Mouse (Mus musculus): ENCODE results near the gene Gm49322. TPM values are rescaled to one million over a fixed set of nuclear protein-coding genes. Genes with fewer than 3 reads are reported as not detected.

The Gm49322 gene
- polyA plus RNA-seq, 1 experiment, result 1.1 TPM

GRCm38 (mm10) chr10:80658841-80659202, 53.0 kb downstream of the Gm49322 start:
- TF ChIP-seq POLR2A (IDR thresholded peaks at IDR 0.05; ENCODE audit: borderline replicate concordance, low read depth, low read length) (no peak), CTCF (IDR thresholded peaks at IDR 0.05; ENCODE audit: low read depth, low read length) (no peak)
- peaks cover 41% of the 10 kb centered on the region for H3K4me1 ChIP-seq (ENCODE audit: control insufficient read depth, insufficient read depth, low read length)
- H3K27ac ChIP-seq (ENCODE audit: insufficient read depth, low read depth, low read length), result peak overlapping the region; percentile 62
- peak overlapping the region; percentile 22 for H3K4me3 ChIP-seq (ENCODE audit: insufficient read depth, low read length)

GRCm38 (mm10) chr10:80659213-80659612, 53.4 kb downstream of the Gm49322 start:
- peaks cover 45% of the 10 kb centered on the region for H3K4me1 ChIP-seq (ENCODE audit: control insufficient read depth, insufficient read depth, low read length)
- TF ChIP-seq CTCF (IDR thresholded peaks at IDR 0.05; ENCODE audit: low read depth, low read length), result peak; percentile 56
- no peak for TF ChIP-seq POLR2A (IDR thresholded peaks at IDR 0.05; ENCODE audit: borderline replicate concordance, low read depth, low read length)
- H3K4me3 ChIP-seq (ENCODE audit: insufficient read depth, low read length), result peak overlapping the region; percentile 22
- H3K27ac ChIP-seq (ENCODE audit: insufficient read depth, low read depth, low read length), result peak overlapping the region; percentile 42

DNA sequence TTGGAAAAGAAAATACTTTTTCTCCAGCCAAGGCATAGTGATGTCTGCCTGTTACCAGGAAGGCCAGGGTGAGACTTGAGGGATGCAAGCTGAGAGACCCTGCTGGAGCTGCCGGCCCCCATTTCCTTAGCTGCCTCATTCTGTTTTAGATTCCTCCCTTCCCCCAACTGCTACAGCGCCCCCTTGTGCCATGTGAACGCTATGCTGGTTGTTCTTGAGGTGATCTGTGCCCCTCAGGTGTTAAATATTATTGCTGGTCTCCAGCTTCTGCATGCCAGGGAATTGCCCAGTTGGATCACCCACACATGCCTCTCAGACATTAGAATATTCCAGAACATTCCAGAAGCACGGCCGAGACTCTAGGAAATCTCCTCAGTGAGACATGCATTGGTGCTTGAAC, 55.3 kb downstream of the Gm49322 start:
- Histone ChIP-seq H3K27ac (ENCODE audit: insufficient read depth, low read depth, low read length) (no peak overlapping the region), H3K4me1 (ENCODE audit: control insufficient read depth, insufficient read depth, low read length) (peaks cover 51% of the 10 kb centered on the region)
- TF ChIP-seq POLR2A (IDR thresholded peaks at IDR 0.05; ENCODE audit: borderline replicate concordance, low read depth, low read length) (no peak), CTCF (IDR thresholded peaks at IDR 0.05; ENCODE audit: low read depth, low read length) (peak; percentile 66)

DNA sequence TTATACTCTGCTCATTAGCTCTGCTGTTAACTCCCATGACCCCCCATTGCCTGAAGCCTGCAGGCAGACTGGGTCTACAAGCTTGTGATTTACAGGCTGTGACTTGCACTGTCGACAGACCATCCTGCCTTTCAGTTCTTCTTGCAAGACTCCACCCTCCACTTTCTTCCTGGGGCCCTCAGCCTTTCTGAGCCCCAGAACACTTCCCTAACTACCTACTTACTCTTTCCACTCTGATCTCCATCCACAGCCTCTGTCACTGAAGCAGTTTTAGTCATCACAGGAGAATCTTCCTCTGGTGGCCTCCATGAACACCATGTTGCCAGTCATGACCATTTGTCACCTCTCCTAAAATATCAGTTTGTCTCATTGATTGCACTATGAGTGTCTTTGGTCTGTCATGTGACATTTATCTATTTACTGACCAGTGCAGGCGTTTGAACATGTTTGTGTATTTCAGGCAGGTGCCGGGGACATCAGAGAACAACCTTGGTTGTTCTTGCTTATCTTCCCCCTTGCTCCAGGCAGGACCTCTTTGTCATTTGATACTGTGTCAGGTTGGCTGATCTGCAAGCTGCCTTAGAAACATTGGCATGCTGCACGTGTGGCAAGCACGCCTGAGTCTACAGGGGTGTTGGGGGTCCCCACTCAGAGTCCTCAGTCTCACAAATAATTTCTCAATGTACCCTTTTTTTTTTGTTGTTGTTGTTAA, 57.8 kb downstream of the Gm49322 start:
- Histone ChIP-seq H3K27ac (ENCODE audit: insufficient read depth, low read depth, low read length) (peak overlapping the region; percentile 83), H3K4me1 (ENCODE audit: control insufficient read depth, insufficient read depth, low read length) (peaks cover 36% of the 10 kb centered on the region), H3K4me3 (ENCODE audit: insufficient read depth, low read length) (no peak overlapping the region; the same call in 1 of the 2 replicates)

More for the DNA sequence above, 55.3 kb downstream of the Gm49322 start:
- no peak overlapping the region for H3K4me3 ChIP-seq (ENCODE audit: insufficient read depth, low read length)

DNA sequence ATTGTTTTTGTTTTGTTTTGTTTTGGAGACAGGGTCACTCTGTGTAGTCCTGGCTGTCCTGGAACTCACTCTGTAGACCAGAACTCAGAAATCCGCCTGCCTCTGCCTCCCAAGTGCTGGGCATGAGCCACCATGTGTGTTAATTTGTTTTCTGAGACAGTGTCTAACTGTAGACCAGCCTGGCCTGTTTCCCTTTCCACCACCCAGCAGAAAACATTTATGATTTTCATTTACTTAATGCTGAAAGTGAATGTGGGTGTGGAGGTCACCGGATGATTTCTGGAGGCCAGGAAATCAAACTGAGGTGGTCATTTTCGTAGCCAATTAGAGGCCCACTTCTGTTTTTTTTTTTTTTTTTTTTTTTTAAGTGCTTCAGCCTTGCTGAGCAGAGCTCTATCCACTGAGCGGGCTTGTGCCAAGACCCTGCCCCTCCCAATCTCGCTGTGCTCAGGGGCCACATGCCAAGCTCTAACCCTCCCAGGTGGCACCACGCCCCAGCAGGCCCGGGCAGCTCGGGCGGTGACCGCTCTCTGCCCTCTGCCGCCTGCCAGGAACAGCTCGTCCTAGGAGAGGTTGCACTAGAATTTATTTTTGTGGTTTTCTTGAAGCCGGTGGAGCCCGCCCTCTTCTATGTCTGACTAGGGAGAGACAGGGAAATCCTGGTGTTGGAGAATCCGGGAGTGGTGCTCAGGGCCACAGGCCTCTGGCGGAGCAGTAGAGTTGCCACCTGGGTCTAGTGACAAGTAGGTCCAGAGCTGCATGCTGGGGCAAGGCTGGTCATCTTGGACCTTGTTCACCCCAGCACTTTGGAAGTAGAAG, 58.6 kb downstream of the Gm49322 start:
- H3K27ac ChIP-seq (ENCODE audit: insufficient read depth, low read depth, low read length), result peak overlapping the region; percentile 83
- TF ChIP-seq CTCF (IDR thresholded peaks at IDR 0.05; ENCODE audit: low read depth, low read length), result no peak
- no peak for TF ChIP-seq POLR2A (IDR thresholded peaks at IDR 0.05; ENCODE audit: borderline replicate concordance, low read depth, low read length)
- peaks cover 34% of the 10 kb centered on the region for H3K4me1 ChIP-seq (ENCODE audit: control insufficient read depth, insufficient read depth, low read length)
- H3K4me3 ChIP-seq (ENCODE audit: insufficient read depth, low read length), result 0 out of 2 replicates have a peak overlapping the region, but pooled peaks have one; percentile 9

More for the DNA sequence above, 57.8 kb downstream of the Gm49322 start:
- TF ChIP-seq CTCF (IDR thresholded peaks at IDR 0.05; ENCODE audit: low read depth, low read length) (no peak), POLR2A (IDR thresholded peaks at IDR 0.05; ENCODE audit: borderline replicate concordance, low read depth, low read length) (no peak)

DNA sequence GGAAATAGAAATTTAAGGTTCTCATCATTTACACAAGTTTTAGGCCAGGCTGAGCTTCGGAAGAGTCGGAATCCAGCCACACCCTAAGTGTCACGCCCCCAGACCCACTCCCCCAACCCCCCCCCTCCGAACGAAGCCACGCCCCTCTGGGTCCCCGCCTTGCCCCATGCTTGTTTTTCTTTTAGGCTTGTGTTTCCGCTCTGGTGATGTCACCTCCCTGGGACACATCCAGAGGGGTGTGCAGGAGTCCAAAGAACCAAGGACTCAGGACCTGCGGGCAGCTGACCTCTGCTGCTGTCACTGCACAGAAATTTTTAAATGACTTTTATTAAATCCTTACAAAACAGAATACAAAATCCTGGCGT, 59.2 kb downstream of the Gm49322 start:
- TF ChIP-seq POLR2A (IDR thresholded peaks at IDR 0.05; ENCODE audit: borderline replicate concordance, low read depth, low read length), result no peak
- no peak for TF ChIP-seq CTCF (IDR thresholded peaks at IDR 0.05; ENCODE audit: low read depth, low read length)
- Histone ChIP-seq H3K4me3 (ENCODE audit: insufficient read depth, low read length) (no peak overlapping the region), H3K27ac (ENCODE audit: insufficient read depth, low read depth, low read length) (peak overlapping the region; percentile 83), H3K4me1 (ENCODE audit: control insufficient read depth, insufficient read depth, low read length) (peaks cover 34% of the 10 kb centered on the region)

Other genes starting within 250 kb of the Gm49322 start
- gene Plk5, start 249.6 kb upstream of the Gm49322 start, polyA plus RNA-seq (2012; ENCODE audit: insufficient read depth, insufficient read length, missing spikeins), result not detected in 2 replicates
- 5.8 and 8.3 TPM in 2 replicates for gene Mex3d, start 218.4 kb upstream of the Gm49322 start, polyA plus RNA-seq (2012; ENCODE audit: insufficient read depth, insufficient read length, missing spikeins)
- 55.6 and 58.2 TPM in 2 replicates for gene Mbd3, start 206.5 kb upstream of the Gm49322 start, polyA plus RNA-seq (2012; ENCODE audit: insufficient read depth, insufficient read length, missing spikeins)
- 175 and 193 TPM in 2 replicates for gene Uqcr11, start 199.2 kb upstream of the Gm49322 start, polyA plus RNA-seq (2012; ENCODE audit: insufficient read depth, insufficient read length, missing spikeins)
- 25.5 and 27.4 TPM in 2 replicates for gene Tcf3, start 172.4 kb upstream of the Gm49322 start, polyA plus RNA-seq (2012; ENCODE audit: insufficient read depth, insufficient read length, missing spikeins)
- not detected in 2 replicates for gene Onecut3, start 111.2 kb upstream of the Gm49322 start, polyA plus RNA-seq (2012; ENCODE audit: insufficient read depth, insufficient read length, missing spikeins)
- gene Atp8b3, start 66.9 kb upstream of the Gm49322 start, polyA plus RNA-seq (2012; ENCODE audit: insufficient read depth, insufficient read length, missing spikeins), result not detected in 2 replicates
- 28.9 and 29.8 TPM in 2 replicates for gene Rexo1, start 44.5 kb upstream of the Gm49322 start, polyA plus RNA-seq (2012; ENCODE audit: insufficient read depth, insufficient read length, missing spikeins)
- 7.7 and 9.3 TPM in 2 replicates for gene Klf16, start 28.7 kb upstream of the Gm49322 start, polyA plus RNA-seq (2012; ENCODE audit: insufficient read depth, insufficient read length, missing spikeins)
- 63.2 and 67.3 TPM in 2 replicates for gene Abhd17a, start 15.7 kb upstream of the Gm49322 start, polyA plus RNA-seq (2012; ENCODE audit: insufficient read depth, insufficient read length, missing spikeins)
- gene Scamp4, start 3.1 kb upstream of the Gm49322 start, polyA plus RNA-seq (2012; ENCODE audit: insufficient read depth, insufficient read length, missing spikeins), result 29.3 and 35.4 TPM in 2 replicates
- 2.2 and 3.2 TPM in 2 replicates for gene Adat3, start 3.1 kb upstream of the Gm49322 start, polyA plus RNA-seq (2012; ENCODE audit: insufficient read depth, insufficient read length, missing spikeins)
- 87.3 and 98.4 TPM in 2 replicates for gene Csnk1g2, start 16.8 kb downstream of the Gm49322 start, polyA plus RNA-seq (2012; ENCODE audit: insufficient read depth, insufficient read length, missing spikeins)
- 20.9 and 22.7 TPM in 2 replicates for gene Btbd2, start 51.0 kb downstream of the Gm49322 start, polyA plus RNA-seq (2012; ENCODE audit: insufficient read depth, insufficient read length, missing spikeins)
- gene Mknk2, start 72.1 kb downstream of the Gm49322 start, polyA plus RNA-seq (2012; ENCODE audit: insufficient read depth, insufficient read length, missing spikeins), result 107 and 117 TPM in 2 replicates
- gene Mob3a, start 96.0 kb downstream of the Gm49322 start, polyA plus RNA-seq (2012; ENCODE audit: insufficient read depth, insufficient read length, missing spikeins), result 53.3 and 53.8 TPM in 2 replicates
- 11.0 and 25.2 TPM in 2 replicates for gene Izumo4, start 96.2 kb downstream of the Gm49322 start, polyA plus RNA-seq (2012; ENCODE audit: insufficient read depth, insufficient read length, missing spikeins)
- gene Ap3d1, start 136.2 kb downstream of the Gm49322 start, polyA plus RNA-seq (2012; ENCODE audit: insufficient read depth, insufficient read length, missing spikeins), result 121 and 129 TPM in 2 replicates
- 20.9 and 22.1 TPM in 2 replicates for gene Dot1l, start 149.2 kb downstream of the Gm49322 start, polyA plus RNA-seq (2012; ENCODE audit: insufficient read depth, insufficient read length, missing spikeins)
- 38.5 and 51.4 TPM in 2 replicates for gene Sf3a2, start 192.2 kb downstream of the Gm49322 start, polyA plus RNA-seq (2012; ENCODE audit: insufficient read depth, insufficient read length, missing spikeins)
- 117 and 122 TPM in 2 replicates for gene Plekhj1, start 192.6 kb downstream of the Gm49322 start, polyA plus RNA-seq (2012; ENCODE audit: insufficient read depth, insufficient read length, missing spikeins)
- not detected in 2 replicates for gene Amh, start 199.2 kb downstream of the Gm49322 start, polyA plus RNA-seq (2012; ENCODE audit: insufficient read depth, insufficient read length, missing spikeins)
- not detected in 2 replicates for gene Jsrp1, start 207.5 kb downstream of the Gm49322 start, polyA plus RNA-seq (2012; ENCODE audit: insufficient read depth, insufficient read length, missing spikeins)
- gene Oaz1, start 220.6 kb downstream of the Gm49322 start, polyA plus RNA-seq (2012; ENCODE audit: insufficient read depth, insufficient read length, missing spikeins), result 823 and 921 TPM in 2 replicates
- not detected in 2 replicates for gene Lingo3, start 238.0 kb downstream of the Gm49322 start, polyA plus RNA-seq (2012; ENCODE audit: insufficient read depth, insufficient read length, missing spikeins)
- 49.7 and 54.3 TPM in 2 replicates for gene Lsm7, start 249.2 kb downstream of the Gm49322 start, polyA plus RNA-seq (2012; ENCODE audit: insufficient read depth, insufficient read length, missing spikeins)
- gene Sppl2b, start 249.3 kb downstream of the Gm49322 start, polyA plus RNA-seq (2012; ENCODE audit: insufficient read depth, insufficient read length, missing spikeins), result 15.0 and 20.2 TPM in 2 replicates